In the genomic region with DNA sequence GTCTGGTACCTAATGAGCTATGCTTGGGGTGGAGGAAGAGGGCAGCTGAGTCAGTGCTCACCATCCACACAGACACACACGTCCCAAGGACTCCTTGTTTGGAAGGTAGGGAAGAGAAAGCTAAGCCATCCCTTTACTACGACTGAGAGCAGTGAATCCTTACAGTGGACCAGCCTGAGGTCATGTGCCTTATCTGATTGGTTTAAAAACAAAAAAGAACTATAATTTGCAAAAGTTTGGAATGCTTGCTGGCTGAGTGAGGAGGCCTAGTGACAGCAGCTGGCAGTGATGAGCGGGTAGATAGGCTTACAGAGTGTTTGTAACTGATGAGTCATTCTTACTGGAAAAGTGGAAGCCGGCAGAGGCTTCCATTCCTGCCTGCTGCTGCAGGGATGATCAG, we compare ENCODE assay signal across 13 mouse cellular contexts. TPM values are rescaled to one million over a fixed set of nuclear protein-coding genes. Genes with fewer than 3 reads are reported as not detected.
DNase-seq lines count a peak whose midpoint lies in the region; ATAC-seq lines count a peak whose summit lies in the region.
"Had no signal": no experiment of that assay in that cellular context is flagged by ENCODE, and none has a peak within 500 bp of the region (broad histone marks: within the 10 kb centered on the region; RNA-seq: fewer than 3 reads in every experiment).

No protein-coding gene starts in this region.

- no peak overlapping the region; the same call in 1 of the 2 replicates for H3K9ac ChIP-seq in heart, embryonic 15.5 days
- H3K9ac ChIP-seq: forebrain, embryonic 12.5 days; hindbrain, embryonic 15.5 days had no signal

- no peaks in the 10 kb centered on the region for H3K9me3 ChIP-seq in heart, embryonic 15.5 days (replicated peaks)
- H3K9me3 ChIP-seq: forebrain, embryonic 12.5 days; hindbrain, embryonic 15.5 days; midbrain, embryonic 10.5 days had no signal

- H3K4me3 ChIP-seq in heart, embryonic 15.5 days, result no peak overlapping the region
- H3K4me3 ChIP-seq: forebrain, embryonic 12.5 days; hindbrain, embryonic 15.5 days; midbrain, embryonic 10.5 days had no signal

- H3K27me3 ChIP-seq in heart, embryonic 15.5 days, result no peaks in the 10 kb centered on the region
- H3K27me3 ChIP-seq: forebrain, embryonic 12.5 days; hindbrain, embryonic 15.5 days had no signal

- H3K4me2 ChIP-seq in heart, embryonic 15.5 days, result no peak overlapping the region
- H3K4me2 ChIP-seq: forebrain, embryonic 12.5 days; hindbrain, embryonic 15.5 days had no signal

- WGBS in heart, embryonic 15.5 days, result 20% methylated on average over 4 of the region's 4 CpGs

- ATAC-seq in heart, embryonic 15.5 days (replicated peaks; ENCODE audit: insufficient number of reproducible peaks, insufficient read depth, low FRiP score, low read depth), result no peak
- no peak for ATAC-seq in inflammation-experienced regulatory T-cells, adult 6 months

- H3K36me3 ChIP-seq in heart, embryonic 15.5 days, result no peaks in the 10 kb centered on the region
- H3K36me3 ChIP-seq: forebrain, embryonic 12.5 days; hindbrain, embryonic 15.5 days; midbrain, embryonic 10.5 days had no signal

- H3K27ac ChIP-seq in heart, embryonic 15.5 days, result peak overlapping the region; percentile 68
- H3K27ac ChIP-seq: forebrain, embryonic 12.5 days; hindbrain, embryonic 15.5 days; midbrain, embryonic 10.5 days had no signal

- DNase-seq in kidney, adult 11 months, result peak; percentile 3
- DNase-seq in kidney, adult 9 months, result no peak
- DNase-seq in 416B (ENCODE audit: low read depth) (peak; percentile 39), NIH3T3 (ENCODE audit: low read depth) (peak; percentile 79)
- DNase-seq in testis, postnatal 10 days (ENCODE audit: low spot score), result no peak
- no peak for DNase-seq in left cerebral cortex, adult 9 months (ENCODE audit: low spot score in 2 of 2)
- DNase-seq: cerebellum, adult 9-11 months; thymus, postnatal 36 days had no signal

- peaks cover 77% of the 10 kb centered on the region for H3K4me1 ChIP-seq in heart, embryonic 15.5 days (replicated peaks)

RNA-seq across cellular contexts. Expression of a gene that starts 32.5 kb away (rescaled TPM):
- 122 and 123 TPM in 2 replicates for polyA plus RNA-seq in heart, embryonic 15.5 days (2015; fragmentation: Nextera tagmentation; extraction: Ambion mirVana)
- polyA plus RNA-seq in inflammation-experienced regulatory T-cells, adult 6 months (2017; shearing (Covaris generic)), result 10 to 100 TPM; 42.4 to 57.5 (median 51.7) TPM

Comparison
In these comparisons a context has a peak if more than half of its experiments do, and no peak if none do; other contexts are left out.
1. DNase-seq: peak in kidney, adult 11 months (single experiment), 416B (single experiment) and NIH3T3 (single experiment); none in kidney, adult 9 months (single experiment), testis, postnatal 10 days (single experiment) and left cerebral cortex, adult 9 months (0 of 2).